Comparison of ENCODE assay signal across 8 mouse cellular contexts in the genomic region with DNA sequence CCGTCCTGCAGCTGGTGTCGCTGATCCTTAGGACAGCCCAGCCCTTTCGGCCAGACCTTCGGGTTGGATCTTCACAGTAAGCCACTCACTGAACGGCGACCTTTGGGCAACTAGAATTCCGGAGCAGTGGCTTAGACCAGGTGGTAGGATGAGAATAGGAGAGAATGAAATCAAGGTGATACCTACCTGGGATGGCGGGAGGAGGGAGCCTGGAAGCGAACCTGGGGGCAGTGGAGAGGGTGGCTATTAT. TPM values are rescaled to one million over a fixed set of nuclear protein-coding genes. Genes with fewer than 3 reads are reported as not detected.
DNase-seq lines count a peak whose midpoint lies in the region; ATAC-seq and TF ChIP-seq lines count a peak whose summit lies in the region.

No protein-coding gene starts in this region.

- peaks cover 6% of the 10 kb centered on the region for H3K4me1 ChIP-seq in lung, adult 2 months (ENCODE audit: control insufficient read depth, insufficient read depth, low read length)
- H3K4me1 ChIP-seq in embryonic fibroblast, embryonic 13.5 days (ENCODE audit: control insufficient read depth, insufficient read depth, low read length): no peaks in the 10 kb centered on the region
- peaks cover 9% of the 10 kb centered on the region; the same call in 1 of the 2 replicates for H3K4me1 ChIP-seq in kidney, embryonic 16.5 days (ENCODE audit: insufficient read depth, low read length)
- peaks cover 18% of the 10 kb centered on the region for H3K4me1 ChIP-seq in neural tube, embryonic 13.5 days (replicated peaks)

- H3K27me3 ChIP-seq in kidney, embryonic 16.5 days (ENCODE audit: insufficient read depth, low read length): peaks cover 17% of the 10 kb centered on the region
- H3K27me3 ChIP-seq in neural tube, embryonic 13.5 days: peaks cover 37% of the 10 kb centered on the region

- peak overlapping the region; percentile 63 for H3K4me3 ChIP-seq in lung, adult 2 months (replicated peaks; ENCODE audit: extremely low read depth, low read depth, low read length)
- H3K4me3 ChIP-seq in embryonic fibroblast, embryonic 13.5 days (ENCODE audit: insufficient read depth, low read length): peak overlapping the region; percentile 50
- H3K4me3 ChIP-seq in kidney, embryonic 16.5 days (ENCODE audit: low read length): peak overlapping the region; percentile 58
- peak overlapping the region; percentile 72 for H3K4me3 ChIP-seq in neural tube, embryonic 13.5 days

- peak overlapping the region; percentile 91 for H3K4me2 ChIP-seq in kidney, embryonic 16.5 days (replicated peaks; ENCODE audit: low read depth, low read length)
- peak overlapping the region; percentile 98 for H3K4me2 ChIP-seq in neural tube, embryonic 13.5 days

- H3K36me3 ChIP-seq in kidney, embryonic 16.5 days (ENCODE audit: insufficient read depth, low read length): no peaks in the 10 kb centered on the region
- no peaks in the 10 kb centered on the region for H3K36me3 ChIP-seq in neural tube, embryonic 13.5 days

- no peak for ATAC-seq in kidney, embryonic 16.5 days (ENCODE audit: low FRiP score, low TSS enrichment)
- ATAC-seq in neural tube, embryonic 13.5 days (ENCODE audit: low read depth): no peak

- under 1% methylated on average over 9 of the region's 9 CpGs for WGBS in lung, adult 2 months
- WGBS in kidney, embryonic 16.5 days: under 1% methylated on average over 9 of the region's 9 CpGs
- WGBS in neural tube, embryonic 13.5 days: under 1% methylated on average over 9 of the region's 9 CpGs

- H3K9me3 ChIP-seq in kidney, embryonic 16.5 days (ENCODE audit: low read length): no peaks in the 10 kb centered on the region
- no peaks in the 10 kb centered on the region for H3K9me3 ChIP-seq in neural tube, embryonic 13.5 days

- no peak overlapping the region for H3K27ac ChIP-seq in embryonic fibroblast, embryonic 13.5 days (ENCODE audit: insufficient read depth, low read length)
- H3K27ac ChIP-seq in kidney, embryonic 16.5 days (ENCODE audit: low read length): no peak overlapping the region
- H3K27ac ChIP-seq in neural tube, embryonic 13.5 days (replicated peaks): no peak overlapping the region

- TF ChIP-seq CTCF in lung, adult 2 months (IDR thresholded peaks at IDR 0.05; ENCODE audit: insufficient read depth, low read length): no peak
- no peak for TF ChIP-seq CTCF in embryonic fibroblast, embryonic 13.5 days (IDR thresholded peaks at IDR 0.05; ENCODE audit: borderline replicate concordance, insufficient read depth, low read length)

- DNase-seq in lung, adult 2 months: no peak
- no peak for DNase-seq in lung, postnatal 4 days
- DNase-seq in right cerebral cortex, adult 2 months (ENCODE audit: low spot score in 2 of 2): no peak
- DNase-seq in gastrocnemius, adult 18-20 months (ENCODE audit: low spot score): no peak
- no peak for DNase-seq in adrenal gland, postnatal 14 days

- TF ChIP-seq POLR2A in lung, adult 2 months (IDR thresholded peaks at IDR 0.05; ENCODE audit: borderline replicate concordance, extremely low read depth, low read depth, low read length): no peak
- TF ChIP-seq POLR2A in embryonic fibroblast, embryonic 13.5 days (IDR thresholded peaks at IDR 0.05; ENCODE audit: low read depth, low read length): no peak

- H3K9ac ChIP-seq in kidney, embryonic 16.5 days (replicated peaks; ENCODE audit: low read length): peak overlapping the region; percentile 70
- peak overlapping the region; percentile 74 for H3K9ac ChIP-seq in neural tube, embryonic 13.5 days

RNA-seq across cellular contexts. Expression of a gene that starts 0.9 kb away (rescaled TPM):
- 0.38 and 0.56 TPM in 2 replicates for polyA plus RNA-seq in lung, adult 2 months (2012; rRNA removed)
- 0.21 and 0.23 TPM in 2 replicates for polyA plus RNA-seq in embryonic fibroblast, embryonic 13.5 days (2011; ENCODE audit: insufficient read length, low read depth, missing spikeins)
- 0.76 and 1.0 TPM in 2 replicates for polyA plus RNA-seq in kidney, embryonic 16.5 days (2015; fragmentation: Nextera tagmentation; extraction: Ambion mirVana)
- polyA plus RNA-seq in neural tube, embryonic 13.5 days (2015; fragmentation: Nextera tagmentation; extraction: Ambion mirVana): 0.60 and 0.61 TPM in 2 replicates
- not detected for total RNA-seq in gastrocnemius, adult 18-20 months (2021)
- total RNA-seq in adrenal gland, postnatal 14 days (2021): 0.34 TPM in 1 of 2 replicates, not detected in the other

RNA-seq across cellular contexts. Expression of a gene that starts 34.1 kb away (rescaled TPM):
- 46.6 and 53.5 TPM in 2 replicates for polyA plus RNA-seq in lung, adult 2 months (2012; rRNA removed)
- 112 and 116 TPM in 2 replicates for polyA plus RNA-seq in embryonic fibroblast, embryonic 13.5 days (2011; ENCODE audit: insufficient read length, low read depth, missing spikeins)
- 246 and 248 TPM in 2 replicates for polyA plus RNA-seq in kidney, embryonic 16.5 days (2015; fragmentation: Nextera tagmentation; extraction: Ambion mirVana)
- 196 and 211 TPM in 2 replicates for polyA plus RNA-seq in neural tube, embryonic 13.5 days (2015; fragmentation: Nextera tagmentation; extraction: Ambion mirVana)
- total RNA-seq in gastrocnemius, adult 18-20 months (2021): 100 to 1,000 TPM; 121 to 129 TPM
- total RNA-seq in adrenal gland, postnatal 14 days (2021): 139 and 160 TPM in 2 replicates

RNA-seq across cellular contexts. Expression of a gene that starts 34.3 kb away (rescaled TPM):
- polyA plus RNA-seq in lung, adult 2 months (2012; rRNA removed): 17.1 and 23.3 TPM in 2 replicates
- 29.3 and 30.4 TPM in 2 replicates for polyA plus RNA-seq in embryonic fibroblast, embryonic 13.5 days (2011; ENCODE audit: insufficient read length, low read depth, missing spikeins)
- 52.2 and 53.7 TPM in 2 replicates for polyA plus RNA-seq in kidney, embryonic 16.5 days (2015; fragmentation: Nextera tagmentation; extraction: Ambion mirVana)
- polyA plus RNA-seq in neural tube, embryonic 13.5 days (2015; fragmentation: Nextera tagmentation; extraction: Ambion mirVana): 56.9 and 58.2 TPM in 2 replicates
- 1 to 10 TPM; 6.1 to 9.1 TPM for total RNA-seq in gastrocnemius, adult 18-20 months (2021)
- 35.6 and 41.5 TPM in 2 replicates for total RNA-seq in adrenal gland, postnatal 14 days (2021)
